Mouse (Mus musculus) gastrocnemius, postnatal 4 days (tissue): Measurements from ENCODE around the gene Clk2. TPM values are rescaled to one million over a fixed set of nuclear protein-coding genes. Genes with fewer than 3 reads are reported as not detected.

Experiments used
- DNase-seq, 2 experiments: peaks; one replicate each; pipeline ENCODE4 v3.0.0; 2021 to 2022; ENCODE audit warnings: low spot score in 2 of 2, mixed read lengths in 2 of 2
- total RNA-seq, 2 experiments: library from RNA; stranded (reverse); gene quantifications; 2 replicates each; pipeline ENCODE4 v1.2.3; 2021

Clk2 gene
- total RNA-seq, 2 experiments from 2014 or later: 31.1 to 39.0 TPM

DNA sequence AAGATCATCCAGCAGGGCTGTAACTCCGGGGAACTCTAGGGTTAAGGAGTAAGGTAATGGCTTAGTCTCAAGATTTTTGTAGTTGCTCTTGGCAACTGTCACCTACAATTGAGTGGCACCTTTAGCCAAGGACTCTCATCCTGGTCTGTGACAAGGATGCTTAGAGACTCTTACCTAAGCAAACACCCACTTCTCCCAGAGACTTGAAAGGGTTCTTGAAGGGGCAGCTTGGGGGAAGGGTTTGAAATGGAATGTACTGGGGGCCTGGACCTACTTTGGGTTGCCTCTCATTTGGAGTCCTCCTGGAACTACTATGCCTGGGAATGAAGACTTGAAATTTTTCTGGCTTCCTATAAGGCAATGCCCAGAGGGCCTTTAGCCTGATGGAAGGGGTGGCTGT lies 53.7 kb downstream of the Clk2 start:
- DNase-seq: no peak

DNA sequence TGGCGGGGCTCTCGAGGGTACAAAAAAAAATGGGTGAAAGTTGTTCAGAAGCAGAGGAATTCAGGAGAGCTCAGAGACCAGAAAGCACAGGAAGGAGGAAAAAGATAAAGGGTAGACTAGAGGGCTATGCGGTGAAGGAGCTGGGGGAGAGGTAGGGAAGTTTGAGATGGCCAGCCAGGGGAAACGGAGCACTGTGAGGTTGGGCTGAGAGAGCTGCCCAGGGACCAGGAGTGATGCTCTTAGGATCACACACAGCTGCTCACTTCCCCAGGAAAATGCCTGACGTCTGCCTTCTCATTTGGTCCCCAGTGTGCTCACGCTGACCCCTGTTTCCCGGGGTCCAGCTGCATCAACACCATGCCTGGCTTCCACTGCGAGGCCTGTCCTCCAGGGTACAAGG lies 55.0 kb downstream of the Clk2 start:
- DNase-seq: peak in 1 of 2 experiments; percentile 15

- DNase-seq: no peak
These were observed 56.6 kb downstream of the Clk2 start for GRCm38 (mm10) chr3:89221167-89221566.

- DNase-seq: no peak
These were observed 60.2 kb downstream of the Clk2 start for GRCm38 (mm10) chr3:89224796-89225195.

DNA sequence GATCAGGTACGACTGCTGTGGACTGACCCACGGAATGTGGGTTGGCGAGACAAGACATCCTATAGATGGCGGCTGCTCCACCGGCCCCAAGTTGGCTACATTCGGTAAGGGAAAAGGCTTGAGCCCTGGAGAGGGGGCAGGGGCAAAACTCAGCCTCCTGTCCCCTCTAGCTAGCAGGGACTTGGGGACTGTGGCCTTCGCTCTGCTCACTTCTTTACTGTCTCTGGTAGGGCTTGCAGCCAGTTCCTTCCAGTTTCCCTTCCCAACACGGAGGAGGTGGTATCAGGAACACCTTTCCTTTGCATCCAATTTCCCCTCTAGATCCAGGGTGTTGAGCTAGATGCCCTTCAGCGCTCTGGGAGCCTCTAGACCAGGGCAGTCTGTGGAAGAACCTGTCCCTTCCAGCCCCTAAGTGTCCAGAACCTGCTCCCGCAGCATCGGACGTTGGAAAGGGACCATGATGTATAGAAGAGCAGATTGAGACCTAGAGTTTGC lies 60.8 kb downstream of the Clk2 start:
- DNase-seq: no peak

- no peak for DNase-seq
These were observed 61.3 kb downstream of the Clk2 start for GRCm38 (mm10) chr3:89225918-89226317.

DNA sequence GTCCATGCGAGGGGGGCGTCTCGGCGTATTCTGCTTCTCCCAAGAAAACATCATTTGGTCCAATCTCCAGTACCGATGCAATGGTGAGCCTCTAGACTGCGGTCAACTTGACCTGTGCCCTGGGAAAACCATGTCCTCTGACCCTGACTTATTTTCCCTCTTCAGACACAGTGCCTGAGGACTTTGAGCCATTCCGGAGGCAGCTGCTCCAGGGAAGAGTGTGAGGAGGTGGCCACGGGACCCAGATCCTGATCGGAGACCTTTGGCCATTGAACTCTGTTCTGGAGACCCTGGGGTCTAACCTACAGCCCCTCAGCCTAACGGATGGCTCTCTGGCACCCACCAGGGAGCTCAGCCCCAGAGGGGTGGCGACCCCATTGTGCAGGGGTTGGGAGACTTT lies 61.8 kb downstream of the Clk2 start:
- DNase-seq: no peak

Other genes with a start within 250 kb of the Clk2 start
- gene Ash1l, start 214.2 kb upstream of the Clk2 start, total RNA-seq: 10 to 100 TPM; 37.8 to 41.8 TPM
- 10 to 100 TPM; 72.7 to 75.8 TPM for gene Dap3, start 213.6 kb upstream of the Clk2 start, total RNA-seq
- gene Rusc1, start 71.5 kb upstream of the Clk2 start, total RNA-seq: 10 to 100 TPM; 13.3 to 14.0 TPM
- gene Gm43738, start 63.7 kb upstream of the Clk2 start, total RNA-seq: not detected
- 10 to 100 TPM; 61.4 to 80.2 TPM for gene Fdps, start 62.8 kb upstream of the Clk2 start, total RNA-seq
- 1 to 10 TPM in 1 of 2 experiments, not detected in 1; 1.1 TPM for gene Pklr, start 28.7 kb upstream of the Clk2 start, total RNA-seq
- gene Hcn3, start 4.6 kb upstream of the Clk2 start, total RNA-seq: under 1 TPM; 0.39 to 0.91 TPM
- 10 to 100 TPM; 41.8 to 43.1 TPM for gene Scamp3, start 12.7 kb downstream of the Clk2 start, total RNA-seq
- 10 to 100 TPM; 19.2 to 22.1 TPM for gene Fam189b, start 18.3 kb downstream of the Clk2 start, total RNA-seq
- 10 to 100 TPM; 30.9 to 32.2 TPM for gene Gba, start 38.1 kb downstream of the Clk2 start, total RNA-seq
- 100 to 1,000 TPM; 142 to 158 TPM for gene Thbs3, start 50.4 kb downstream of the Clk2 start, total RNA-seq
- gene Mtx1, start 62.3 kb downstream of the Clk2 start, total RNA-seq: 10 to 100 TPM; 80.7 to 95.1 TPM
- 1 to 10 TPM in 1 of 2 experiments, under 1 TPM in 1; 0.57 to 1.5 TPM for gene Muc1, start 64.3 kb downstream of the Clk2 start, total RNA-seq
- gene Krtcap2, start 81.2 kb downstream of the Clk2 start, total RNA-seq: 100 to 1,000 TPM in 1 of 2 experiments, 10 to 100 TPM in 1; 99.9 to 117 TPM
- under 1 TPM; 0.73 to 0.83 TPM for gene Trim46, start 81.5 kb downstream of the Clk2 start, total RNA-seq
- gene Dpm3, start 94.6 kb downstream of the Clk2 start, total RNA-seq: 10 to 100 TPM; 61.2 to 62.8 TPM
- gene Slc50a1, start 105.8 kb downstream of the Clk2 start, total RNA-seq: 10 to 100 TPM; 31.7 to 37.7 TPM
- gene Efna1, start 116.3 kb downstream of the Clk2 start, total RNA-seq: 10 to 100 TPM; 20.4 to 21.8 TPM
- not detected for gene Efna3, start 158.2 kb downstream of the Clk2 start, total RNA-seq
- 1 to 10 TPM; 2.6 to 2.8 TPM for gene Efna4, start 173.2 kb downstream of the Clk2 start, total RNA-seq
- 10 to 100 TPM; 54.6 to 55.8 TPM for gene Adam15, start 185.2 kb downstream of the Clk2 start, total RNA-seq
- gene Dcst2, start 197.2 kb downstream of the Clk2 start, total RNA-seq: under 1 TPM; 0.12 to 0.16 TPM
- gene Dcst1, start 200.5 kb downstream of the Clk2 start, total RNA-seq: under 1 TPM; 0.27 to 0.34 TPM
- 10 to 100 TPM; 14.1 to 23.9 TPM for gene Zbtb7b, start 230.0 kb downstream of the Clk2 start, total RNA-seq
- under 1 TPM in 1 of 2 experiments, not detected in 1; 0.83 TPM for gene Lenep, start 238.0 kb downstream of the Clk2 start, total RNA-seq
- 10 to 100 TPM; 21.9 to 27.2 TPM for gene Flad1, start 247.1 kb downstream of the Clk2 start, total RNA-seq